12 mouse cellular contexts compared by ENCODE assay signal in genomic region chr10:53469611-53470010, GRCm38 (mm10).
DNase-seq lines count a peak whose midpoint lies in the region; ATAC-seq and TF ChIP-seq lines count a peak whose summit lies in the region.
"Had no signal": no experiment of that assay in that cellular context is flagged by ENCODE, and none has a peak within 500 bp of the region (broad histone marks: within the 10 kb centered on the region; RNA-seq: fewer than 3 reads in every experiment).

No protein-coding gene starts in this region.

- TF ChIP-seq EP300 in heart, postnatal 0 days (IDR thresholded peaks at IDR 0.05; ENCODE audit: low read depth), result no peak

- no peak for TF ChIP-seq CTCF in gastrocnemius, adult 2 months (IDR thresholded peaks at IDR 0.05)
- TF ChIP-seq CTCF in heart, postnatal 0 days (IDR thresholded peaks at IDR 0.05; ENCODE audit: low read depth), result no peak
- no peak for TF ChIP-seq CTCF in layer of hippocampus, adult 2 months (conservative IDR thresholded peaks at IDR 0.05)

- no peak overlapping the region for H3K4me2 ChIP-seq in kidney, embryonic 16.5 days (replicated peaks; ENCODE audit: low read depth, low read length)
- no peak overlapping the region for H3K4me2 ChIP-seq in heart, postnatal 0 days (ENCODE audit: low read depth, low read length)
- H3K4me2 ChIP-seq: forebrain, embryonic 12.5 days; kidney, embryonic 15.5 days had no signal

- no peak overlapping the region for H3K9ac ChIP-seq in kidney, embryonic 16.5 days (replicated peaks; ENCODE audit: low read length)
- no peak overlapping the region for H3K9ac ChIP-seq in heart, postnatal 0 days (replicated peaks; ENCODE audit: low read depth, low read length)
- H3K9ac ChIP-seq: forebrain, embryonic 12.5 days; kidney, embryonic 15.5 days had no signal

- H3K27ac ChIP-seq in kidney, embryonic 16.5 days (ENCODE audit: low read length), result no peak overlapping the region
- H3K27ac ChIP-seq in gastrocnemius, adult 2 months, result peak overlapping the region; percentile 87
- no peak overlapping the region for H3K27ac ChIP-seq in heart, postnatal 0 days (ENCODE audit: low read depth)
- no peak overlapping the region for H3K27ac ChIP-seq in layer of hippocampus, adult 2 months
- H3K27ac ChIP-seq: forebrain, embryonic 12.5 days; kidney, embryonic 15.5 days had no signal

- no peak overlapping the region for H3K4me3 ChIP-seq in kidney, embryonic 16.5 days (ENCODE audit: low read length)
- no peak overlapping the region for H3K4me3 ChIP-seq in gastrocnemius, adult 2 months
- no peak overlapping the region for H3K4me3 ChIP-seq in heart, postnatal 0 days (ENCODE audit: low read depth, low read length)
- no peak overlapping the region for H3K4me3 ChIP-seq in layer of hippocampus, adult 2 months
- H3K4me3 ChIP-seq: forebrain, embryonic 12.5 days; kidney, embryonic 15.5 days; megakaryocyte, embryonic 14.5 days had no signal

- intact Hi-C loops in gastrocnemius, adult 2 months (cut with DNase I), result no loop called here

- peak; percentile 62 for DNase-seq in kidney, postnatal 10 days
- DNase-seq in gastrocnemius, adult 2 months, result peak; percentile 78
- no peak for DNase-seq in heart, postnatal 0 days (ENCODE audit: low spot score)
- peak; percentile 56 for DNase-seq in lung, postnatal 36 days
- no peak for DNase-seq in layer of hippocampus, adult 2 months (ENCODE audit: low spot score in 2 of 2)
- DNase-seq in frontal cortex, adult 2 months (ENCODE audit: extremely low spot score in 1 of 2, low spot score in 1 of 2), result no peak
- no peak for DNase-seq in adrenal gland, postnatal 25 days
- DNase-seq: right cerebral cortex, adult 18-20 months had no signal

- peaks cover 16% of the 10 kb centered on the region for H3K9me3 ChIP-seq in kidney, embryonic 16.5 days (ENCODE audit: low read length)
- peaks cover 9% of the 10 kb centered on the region; the same call in 1 of the 2 replicates for H3K9me3 ChIP-seq in heart, postnatal 0 days (replicated peaks; ENCODE audit: control insufficient read depth, low read length)

- no peaks in the 10 kb centered on the region for H3K4me1 ChIP-seq in kidney, embryonic 16.5 days (ENCODE audit: insufficient read depth, low read length)
- H3K4me1 ChIP-seq in heart, postnatal 0 days (ENCODE audit: control insufficient read depth, insufficient read depth), result peaks cover 13% of the 10 kb centered on the region
- H3K4me1 ChIP-seq: forebrain, embryonic 12.5 days had no signal

- H3K36me3 ChIP-seq in kidney, embryonic 16.5 days (ENCODE audit: insufficient read depth, low read length), result peaks cover 3% of the 10 kb centered on the region; the same call in 1 of the 2 replicates
- no peaks in the 10 kb centered on the region for H3K36me3 ChIP-seq in heart, postnatal 0 days (replicated peaks; ENCODE audit: control insufficient read depth, insufficient read depth, low read length)
- H3K36me3 ChIP-seq: forebrain, embryonic 12.5 days; kidney, embryonic 15.5 days had no signal

- WGBS in kidney, embryonic 16.5 days, result 53% methylated on average over 1 of the region's 1 CpGs
- WGBS in heart, postnatal 0 days, result 24% methylated on average over 1 of the region's 1 CpGs

- no peak for ATAC-seq in kidney, embryonic 16.5 days (ENCODE audit: low FRiP score, low TSS enrichment)
- peak; percentile 49; the same call in 1 of the 2 replicates for ATAC-seq in heart, postnatal 0 days (ENCODE audit: insufficient read depth, low read depth)

- H3K27me3 ChIP-seq in kidney, embryonic 16.5 days (ENCODE audit: insufficient read depth, low read length), result no peaks in the 10 kb centered on the region
- H3K27me3 ChIP-seq in heart, postnatal 0 days (ENCODE audit: control insufficient read depth, insufficient read depth, low read length), result no peaks in the 10 kb centered on the region
- H3K27me3 ChIP-seq: forebrain, embryonic 12.5 days; kidney, embryonic 15.5 days had no signal

Comparison
In these comparisons a context has a peak if more than half of its experiments do, and no peak if none do; other contexts are left out.
1. DNase-seq: peak in kidney, postnatal 10 days (single experiment), gastrocnemius, adult 2 months (single experiment) and lung, postnatal 36 days (single experiment); none in heart, postnatal 0 days (single experiment), layer of hippocampus, adult 2 months (0 of 2), frontal cortex, adult 2 months (0 of 2) and adrenal gland, postnatal 25 days (single experiment).